Mouse (Mus musculus) large intestine, adult 2 months (tissue): Measurements from ENCODE around the gene Zfp663. TPM values are rescaled to one million over a fixed set of nuclear protein-coding genes. Genes with fewer than 3 reads are reported as not detected.

ENCODE experiments used
- DNase-seq: peaks from one replicate; pipeline ENCODE4 v3.0.0-alpha.2; 2012; ENCODE audit warnings: low read depth, low spot score
- WGBS: fragments of 180-500 bp; shearing (Covaris S2); methylation state at CpG from one replicate; pipeline ENCODE4 v1.1.7; 2018; 5-methylcytosine and 5-hydroxymethylcytosine counted together
- polyA plus RNA-seq: library from polyadenylated mRNA; depleted of rRNA; stranded (reverse); fragments of >200 nt; gene quantifications from 2 replicates; pipeline ENCODE4 v1.2.3, GENCODE M21; 2012

The Zfp663 gene
- polyA plus RNA-seq, 1 experiment = not detected

DNA sequence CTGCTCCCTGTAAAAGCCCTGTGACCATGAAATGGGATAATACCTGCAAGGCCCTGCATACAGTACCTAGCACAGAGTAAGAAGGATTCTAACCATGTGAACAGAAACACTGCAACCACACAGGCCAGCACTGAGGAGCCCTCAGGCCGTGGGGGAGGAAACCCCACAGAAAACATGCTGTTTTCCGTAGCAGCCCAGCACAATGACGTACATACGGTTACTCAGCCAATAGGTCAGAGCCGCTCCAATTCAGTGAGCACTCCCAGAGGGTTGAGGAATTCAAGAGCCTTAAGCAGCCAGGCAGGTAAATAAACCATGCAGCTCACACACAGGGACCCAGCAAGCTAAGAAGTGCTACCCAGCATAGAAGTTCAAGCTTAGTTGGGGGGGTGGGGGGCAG is 44.6 kb downstream of the Zfp663 start:
- no peak for DNase-seq
- 78% methylated on average over 5 of the region's 5 CpGs for WGBS

DNA sequence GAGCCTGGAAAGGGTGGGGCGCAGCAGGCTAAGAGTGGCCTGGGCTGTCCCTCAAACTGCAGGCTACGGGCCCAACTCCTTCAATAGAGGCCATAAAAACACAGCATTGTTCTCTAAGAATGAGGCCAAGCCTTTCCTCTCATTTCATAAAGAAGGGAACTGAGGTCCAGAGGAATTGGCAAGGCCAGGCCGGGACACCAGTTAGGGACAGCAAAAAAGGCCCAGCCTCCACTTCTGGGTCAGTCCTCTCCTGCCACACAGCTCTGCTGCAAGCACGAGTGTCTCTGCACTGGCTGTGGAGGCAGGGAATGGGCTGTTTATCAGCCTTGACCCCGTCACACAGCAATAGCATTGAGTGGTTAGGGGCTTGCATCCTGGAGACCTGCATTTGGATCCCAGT is 45.0 kb downstream of the Zfp663 start:
- 53% methylated on average over 5 of the region's 5 CpGs for WGBS
- DNase-seq = no peak

GRCm38 (mm10) chr2:165321981-165322735 is 46.4 kb downstream of the Zfp663 start:
- 79% methylated on average over 22 of the region's 22 CpGs for WGBS
- no peak for DNase-seq

DNA sequence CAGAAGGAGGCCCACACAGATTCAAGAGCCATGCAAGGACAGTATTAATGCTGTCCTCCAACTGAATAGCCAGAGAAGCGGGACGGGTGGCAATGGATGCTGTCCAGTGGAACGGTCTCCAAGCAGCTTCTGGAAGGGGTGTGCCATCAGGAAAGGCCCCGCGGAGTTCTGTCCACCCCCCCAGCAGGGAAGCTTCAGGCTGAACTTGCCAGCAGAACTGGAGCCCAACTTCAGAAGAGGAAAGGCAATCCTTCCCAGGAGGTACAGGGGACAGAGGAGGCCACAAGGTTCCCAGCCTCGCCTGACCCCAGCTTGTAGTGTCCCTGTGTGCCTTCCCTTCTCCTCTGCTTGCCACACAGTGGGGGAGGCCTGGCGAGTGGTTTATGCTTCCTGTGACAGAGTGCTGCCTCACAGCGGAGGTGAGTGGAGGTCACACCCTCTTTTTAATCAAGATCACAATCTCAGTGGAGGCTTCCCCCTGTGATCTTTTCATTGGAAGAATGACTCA is 47.1 kb downstream of the Zfp663 start:
- 67% methylated on average over 8 of the region's 8 CpGs for WGBS
- no peak for DNase-seq

- DNase-seq = no peak
- WGBS = 58% methylated on average over 12 of the region's 12 CpGs
Observed at GRCm38 (mm10) chr2:165320531-165321150, 47.9 kb downstream of the Zfp663 start.

DNA sequence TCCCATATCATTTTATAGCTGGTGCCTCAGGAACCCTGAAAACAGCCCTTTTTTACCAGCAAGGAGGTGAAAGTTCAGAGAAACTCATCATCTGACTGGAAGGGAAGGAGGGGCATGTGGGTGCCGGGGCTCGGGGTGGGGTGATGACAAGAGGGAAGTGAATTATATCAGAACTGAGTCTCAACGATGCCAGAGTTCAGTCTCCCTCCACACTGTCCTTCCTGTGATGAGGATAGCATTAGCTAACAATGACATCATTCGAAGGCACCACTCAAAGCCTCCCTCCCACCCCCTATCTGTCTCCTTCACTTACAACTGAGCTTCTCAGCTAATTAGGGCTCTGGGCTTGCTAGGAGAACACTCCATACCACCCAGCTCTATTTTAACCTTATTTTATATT is 49.0 kb downstream of the Zfp663 start:
- WGBS = 22% methylated on average over 4 of the region's 4 CpGs
- no peak for DNase-seq

GRCm38 (mm10) chr2:165318941-165319340 is 49.6 kb downstream of the Zfp663 start:
- DNase-seq = no peak

DNA sequence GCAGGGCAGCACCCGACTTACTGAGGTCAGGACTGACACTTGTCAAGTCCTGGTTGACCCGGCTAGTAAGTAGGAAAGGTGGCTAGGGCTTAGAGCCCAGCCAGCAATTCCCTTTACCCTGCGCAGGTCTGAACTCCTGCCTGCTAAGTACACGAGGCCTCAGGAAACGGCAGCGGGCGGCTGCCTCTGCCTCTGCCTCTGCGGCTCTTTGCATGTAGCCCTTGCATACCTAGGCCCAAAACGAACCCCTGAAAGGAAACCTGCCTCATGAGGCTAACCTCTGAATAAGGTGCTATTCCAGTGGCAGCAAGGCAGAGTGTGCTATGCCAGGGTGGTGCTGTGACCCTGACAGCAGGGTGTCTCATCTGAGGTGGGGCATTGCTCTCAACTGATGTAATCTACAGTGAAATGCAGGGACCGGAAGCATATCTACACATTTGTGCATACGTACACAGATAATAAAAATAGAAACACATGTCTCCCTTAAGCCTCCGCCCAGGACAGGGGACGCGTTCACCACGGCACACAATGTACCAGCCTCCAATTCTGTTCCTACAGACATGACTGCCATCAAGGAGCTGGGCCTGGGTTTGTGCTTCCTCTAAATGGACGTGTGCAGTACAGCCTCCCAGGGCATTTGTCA is 50.8 kb downstream of the Zfp663 start:
- no peak for DNase-seq
- 63% methylated on average over 16 of the region's 16 CpGs for WGBS

More at GRCm38 (mm10) chr2:165318941-165319340, 49.6 kb downstream of the Zfp663 start:
- 90% methylated on average over 7 of the region's 7 CpGs for WGBS

DNA sequence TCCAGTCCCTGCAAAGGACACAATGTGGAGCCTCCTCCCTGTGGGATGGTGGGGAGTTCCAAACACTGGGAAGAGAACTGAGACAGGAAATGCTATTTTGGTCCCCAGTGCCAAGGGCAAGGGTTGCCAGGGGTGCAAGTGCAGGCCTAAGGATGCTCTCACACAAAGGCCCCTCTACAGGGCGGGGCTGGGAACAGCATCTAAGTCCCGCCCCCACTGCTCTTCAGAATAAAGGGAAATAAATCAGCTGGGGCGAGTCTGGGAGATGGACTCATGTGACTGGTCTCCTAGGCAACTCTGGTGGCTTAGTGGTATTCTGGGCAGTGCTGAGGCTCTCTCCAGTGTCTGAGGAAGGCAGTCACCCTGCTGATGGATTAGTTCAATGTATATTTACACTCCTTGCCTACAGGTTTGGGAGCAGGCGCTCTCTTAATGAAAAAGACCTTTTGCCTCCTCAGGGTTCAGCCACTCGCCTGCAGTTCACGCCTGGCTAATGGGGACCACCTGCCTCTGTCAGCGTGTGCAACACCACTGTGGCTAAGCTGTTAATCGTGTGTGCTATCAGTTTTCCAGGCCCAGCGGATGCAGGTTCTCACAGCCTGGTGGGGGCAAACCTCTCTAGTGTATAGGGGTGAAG is 51.6 kb downstream of the Zfp663 start:
- WGBS = 61% methylated on average over 9 of the region's 9 CpGs
- DNase-seq = no peak

DNA sequence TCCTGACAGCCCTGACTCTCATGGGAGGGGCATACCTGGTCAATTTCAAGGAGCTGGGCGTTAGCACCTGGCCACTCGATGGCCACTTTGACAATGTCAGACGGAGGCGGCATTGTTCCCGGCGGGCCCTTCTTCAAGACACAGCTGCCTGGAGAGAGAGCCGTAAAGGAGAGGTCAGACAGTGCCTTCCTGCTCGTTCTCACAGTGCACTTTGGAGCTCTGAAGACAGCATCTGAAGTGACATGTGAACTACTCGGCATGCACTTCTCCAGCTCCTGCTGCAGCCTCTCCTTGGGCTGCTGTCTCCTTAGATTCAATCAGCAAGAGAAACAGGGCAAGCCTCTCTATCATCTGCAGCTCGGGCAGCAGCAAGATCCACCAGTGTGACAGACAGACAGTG is 52.3 kb downstream of the Zfp663 start:
- no peak for DNase-seq
- WGBS = 75% methylated on average over 10 of the region's 10 CpGs

DNA sequence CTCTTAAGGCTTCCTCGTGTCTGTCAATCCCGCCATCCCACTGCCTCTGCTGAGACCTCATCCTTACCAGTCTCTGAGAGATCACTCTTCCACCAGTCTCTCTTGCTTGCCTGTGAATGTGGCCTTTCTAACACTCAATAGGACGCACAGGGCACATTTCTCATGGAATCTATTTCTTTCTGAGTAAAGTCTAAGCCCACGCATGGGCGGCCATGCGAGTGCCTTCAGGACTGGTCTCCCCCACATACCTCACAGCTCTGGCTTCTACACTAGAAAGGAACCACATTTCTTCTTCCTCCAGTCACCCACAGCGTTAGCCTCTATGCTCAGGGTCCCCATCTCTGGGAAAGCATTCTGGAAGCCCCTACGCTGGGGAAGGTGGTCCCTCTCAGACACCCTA is 54.3 kb downstream of the Zfp663 start:
- no peak for DNase-seq

GRCm38 (mm10) chr2:165312381-165312780 is 56.1 kb downstream of the Zfp663 start:
- DNase-seq = no peak
- WGBS = 72% methylated on average over 7 of the region's 7 CpGs

More for the DNA sequence above, 54.3 kb downstream of the Zfp663 start:
- WGBS = 88% methylated on average over 8 of the region's 8 CpGs

- 82% methylated on average over 12 of the region's 12 CpGs for WGBS
- DNase-seq = no peak
Observed at GRCm38 (mm10) chr2:165311577-165311976, 57.0 kb downstream of the Zfp663 start.

- WGBS = 83% methylated on average over 13 of the region's 13 CpGs
- DNase-seq = no peak
Observed at GRCm38 (mm10) chr2:165310818-165311425, 57.6 kb downstream of the Zfp663 start.

GRCm38 (mm10) chr2:165307801-165308200 is 60.7 kb downstream of the Zfp663 start:
- DNase-seq = no peak
- 83% methylated on average over 6 of the region's 6 CpGs for WGBS

DNA sequence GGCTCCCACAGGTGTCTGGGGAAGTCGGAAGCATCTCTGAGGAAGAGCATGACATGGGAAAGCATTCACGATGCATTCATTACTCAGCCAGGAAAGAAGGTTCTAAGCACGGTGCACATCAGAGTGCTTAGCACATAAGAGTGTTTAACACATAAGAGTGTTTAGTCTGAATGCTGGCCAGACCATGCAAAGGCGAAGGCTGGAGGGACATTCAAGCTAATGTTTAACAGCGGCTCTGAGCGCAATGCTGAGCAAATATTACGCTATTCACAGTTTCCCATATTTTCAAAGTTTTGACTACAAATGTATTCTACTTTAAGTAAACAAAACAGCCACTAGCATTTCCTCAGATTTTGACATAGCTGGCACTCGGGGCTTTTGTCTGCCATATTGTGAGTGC is 63.1 kb downstream of the Zfp663 start:
- no peak for DNase-seq
- WGBS = 78% methylated on average over 8 of the region's 8 CpGs

DNA sequence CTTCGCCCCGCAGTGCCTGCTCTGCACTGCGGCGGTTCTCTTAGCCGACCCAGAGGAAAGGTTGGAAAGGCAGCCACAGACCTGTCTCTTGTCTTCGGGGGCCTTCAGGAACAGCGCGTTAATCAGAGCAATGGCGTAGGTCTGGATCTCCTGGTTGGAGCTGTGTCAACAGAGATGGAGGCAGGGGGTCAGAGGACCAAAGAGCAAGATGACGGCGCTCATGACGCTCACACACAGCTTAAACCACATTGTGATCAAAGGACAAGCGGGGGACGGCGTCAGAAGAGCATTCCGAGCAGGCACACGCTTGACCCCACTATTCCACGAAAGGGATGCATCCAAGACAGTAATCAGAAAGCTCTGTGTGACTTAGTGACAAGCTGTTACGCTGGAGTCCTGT is 63.7 kb downstream of the Zfp663 start:
- no peak for DNase-seq
- 94% methylated on average over 19 of the region's 19 CpGs for WGBS

GRCm38 (mm10) chr2:165303354-165304012 is 65.0 kb downstream of the Zfp663 start:
- WGBS = 92% methylated on average over 6 of the region's 6 CpGs
- DNase-seq = no peak

DNA sequence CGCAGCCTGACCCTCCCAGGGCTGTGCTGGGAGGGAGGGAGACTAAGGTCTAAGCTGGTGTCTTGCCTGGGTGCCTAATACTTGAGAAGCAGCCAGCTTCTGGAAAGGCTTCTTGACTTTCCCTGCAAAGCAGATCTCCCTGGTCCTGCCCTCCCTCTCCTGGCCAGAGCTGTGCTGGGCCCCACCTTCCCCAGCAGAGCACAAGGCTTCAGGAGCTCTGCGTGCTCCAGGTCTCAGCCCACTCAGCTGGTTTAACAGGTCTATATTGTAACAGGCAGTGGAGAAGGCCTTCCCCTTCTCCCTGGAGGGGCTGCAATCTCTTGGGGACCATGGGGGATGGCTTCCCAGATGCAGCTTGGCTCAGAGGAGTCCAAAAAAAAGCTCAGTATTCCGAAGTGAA is 67.1 kb downstream of the Zfp663 start:
- WGBS = 80% methylated on average over 3 of the region's 3 CpGs
- DNase-seq = no peak
